In the genomic region with DNA sequence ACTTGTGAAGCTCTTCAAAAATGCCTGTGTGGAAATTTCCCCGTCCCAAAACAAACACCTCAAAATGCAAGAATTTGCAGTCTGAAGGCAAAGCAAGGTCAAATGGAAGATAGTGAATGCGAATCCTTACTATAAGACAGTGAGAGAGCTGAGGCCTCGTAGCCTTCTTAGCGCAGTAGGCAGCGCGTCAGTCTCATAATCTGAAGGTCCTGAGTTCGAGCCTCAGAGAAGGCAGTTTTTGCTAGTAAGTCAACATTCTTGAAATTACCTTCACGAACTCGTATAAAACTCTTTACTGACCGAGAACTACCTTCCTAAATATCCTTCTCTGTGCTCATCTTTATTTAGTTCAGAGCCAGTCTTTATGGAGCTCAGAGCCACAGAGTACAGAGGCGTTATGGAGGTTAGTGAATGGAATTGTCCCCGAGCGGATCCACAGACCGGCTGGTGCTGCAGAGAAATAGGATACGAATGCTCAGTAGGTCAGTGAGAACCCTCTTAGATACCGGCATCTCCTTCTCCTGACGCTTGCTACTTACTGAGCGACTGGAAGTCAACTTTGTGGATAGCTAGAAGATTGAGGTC, we compare ENCODE assay signal across 10 mouse cellular contexts. TPM values are rescaled to one million over a fixed set of nuclear protein-coding genes. Genes with fewer than 3 reads are reported as not detected.
DNase-seq lines count a peak whose midpoint lies in the region; ATAC-seq and TF ChIP-seq lines count a peak whose summit lies in the region.
"Had no signal": no experiment of that assay in that cellular context is flagged by ENCODE, and none has a peak within 500 bp of the region (broad histone marks: within the 10 kb centered on the region; RNA-seq: fewer than 3 reads in every experiment).

No protein-coding gene starts in this region.

- no peaks in the 10 kb centered on the region for H3K36me3 ChIP-seq in hindbrain, embryonic 11.5 days (ENCODE audit: control insufficient read depth, insufficient read depth, low read length)
- H3K36me3 ChIP-seq in hindbrain, embryonic 13.5 days = no peaks in the 10 kb centered on the region
- no peaks in the 10 kb centered on the region for H3K36me3 ChIP-seq in ES-Bruce4 (ENCODE audit: control insufficient read depth, insufficient read depth, low read length, poor library complexity, severe bottlenecking)
- H3K36me3 ChIP-seq in liver, adult 2 months (ENCODE audit: control insufficient read depth, insufficient read depth, low read length) = no peaks in the 10 kb centered on the region

- H3K27ac ChIP-seq in hindbrain, embryonic 11.5 days (ENCODE audit: low read depth, low read length) = no peak overlapping the region
- H3K27ac ChIP-seq in hindbrain, embryonic 13.5 days = no peak overlapping the region
- peak overlapping the region; percentile 76 for H3K27ac ChIP-seq in ES-Bruce4 (ENCODE audit: insufficient read depth, low read length)
- H3K27ac ChIP-seq in liver, adult 2 months (replicated peaks; ENCODE audit: insufficient read depth, low read depth, low read length) = no peak overlapping the region
- H3K27ac ChIP-seq: macrophage had no signal

- 8% methylated on average over 18 of the region's 18 CpGs for WGBS in hindbrain, embryonic 11.5 days
- 9% methylated on average over 18 of the region's 18 CpGs for WGBS in hindbrain, embryonic 13.5 days
- whole genome bisulfite sequencing in liver, adult 2 months = 18% methylated on average over 18 of the region's 18 CpGs
- 16% methylated on average over 18 of the region's 18 CpGs for WGBS in lung, adult 2 months

- H3K27me3 ChIP-seq in hindbrain, embryonic 11.5 days (ENCODE audit: control insufficient read depth, insufficient read depth, low read length) = peaks cover 20% of the 10 kb centered on the region
- peaks cover 47% of the 10 kb centered on the region for H3K27me3 ChIP-seq in hindbrain, embryonic 13.5 days
- no peaks in the 10 kb centered on the region for H3K27me3 ChIP-seq in ES-Bruce4 (ENCODE audit: control insufficient read depth, insufficient read depth, low read length, poor library complexity, severe bottlenecking)
- peaks cover 11% of the 10 kb centered on the region; the same call in 1 of the 2 replicates for H3K27me3 ChIP-seq in liver, adult 2 months (ENCODE audit: control insufficient read depth, insufficient read depth, low read length)

- no peaks in the 10 kb centered on the region for H3K79me2 ChIP-seq in liver, adult 2 months (ENCODE audit: control insufficient read depth, insufficient read depth, low read length)

- TF ChIP-seq CTCF in ES-Bruce4 (IDR thresholded peaks at IDR 0.05; ENCODE audit: low read depth, low read length) = no peak
- no peak for TF ChIP-seq CTCF in liver, adult 2 months (IDR thresholded peaks at IDR 0.05; ENCODE audit: low read depth, low read length)
- TF ChIP-seq CTCF in lung, adult 2 months (IDR thresholded peaks at IDR 0.05; ENCODE audit: insufficient read depth, low read length) = no peak

- H3K9ac ChIP-seq in hindbrain, embryonic 11.5 days (ENCODE audit: low read depth, low read length) = no peak overlapping the region
- no peak overlapping the region for H3K9ac ChIP-seq in hindbrain, embryonic 13.5 days
- H3K9ac ChIP-seq in ES-Bruce4 (ENCODE audit: low read depth, poor library complexity, severe bottlenecking) = peak overlapping the region; percentile 56
- H3K9ac ChIP-seq in liver, adult 2 months (ENCODE audit: low read depth, low read length) = no peak overlapping the region

- peak; percentile 56 for DNase-seq in hindbrain, embryonic 11.5 days (ENCODE audit: low spot score)
- DNase-seq in embryo, embryonic 10 days (ENCODE audit: low spot score) = peak; percentile 93
- DNase-seq in liver, adult 2 months (ENCODE audit: extremely low read depth, low read depth, low spot score) = peak; percentile 17
- DNase-seq in right cerebral cortex, postnatal 14 days = no peak
- DNase-seq in lung, adult 2 months = no peak
- DNase-seq: cerebellum, postnatal 10 days had no signal

- H3K4me2 ChIP-seq in hindbrain, embryonic 11.5 days (replicated peaks; ENCODE audit: low read depth, low read length) = no peak overlapping the region
- H3K4me2 ChIP-seq in hindbrain, embryonic 13.5 days = no peak overlapping the region

- H3K9me3 ChIP-seq in hindbrain, embryonic 11.5 days (ENCODE audit: control insufficient read depth, low read length) = no peaks in the 10 kb centered on the region
- no peaks in the 10 kb centered on the region for H3K9me3 ChIP-seq in hindbrain, embryonic 13.5 days
- H3K9me3 ChIP-seq in ES-Bruce4 (replicated peaks; ENCODE audit: control insufficient read depth, insufficient read depth, low read length, poor library complexity, severe bottlenecking) = no peaks in the 10 kb centered on the region

- no peak overlapping the region for H3K4me3 ChIP-seq in hindbrain, embryonic 11.5 days (ENCODE audit: low read depth, low read length)
- no peak overlapping the region for H3K4me3 ChIP-seq in hindbrain, embryonic 13.5 days
- peak overlapping the region; percentile 62 for H3K4me3 ChIP-seq in ES-Bruce4 (ENCODE audit: low read depth, low read length)
- no peak overlapping the region for H3K4me3 ChIP-seq in liver, adult 2 months (ENCODE audit: insufficient read depth, low read depth, low read length)
- no peak overlapping the region for H3K4me3 ChIP-seq in lung, adult 2 months (replicated peaks; ENCODE audit: extremely low read depth, low read depth, low read length)

- ATAC-seq in hindbrain, embryonic 11.5 days (ENCODE audit: low FRiP score) = no peak
- ATAC-seq in hindbrain, embryonic 13.5 days (ENCODE audit: low FRiP score) = no peak
- ATAC-seq in inflammation-experienced regulatory T-cells, adult 6 months = no peak

- 0 out of 2 replicates have a peak, but pooled peaks have one; percentile 36 for TF ChIP-seq EP300 in ES-Bruce4 (IDR thresholded peaks at IDR 0.05; ENCODE audit: insufficient read depth, low read depth, low read length)

- no peak for TF ChIP-seq POLR2A in ES-Bruce4 (IDR thresholded peaks at IDR 0.05; ENCODE audit: insufficient read depth, low read length)
- no peak for TF ChIP-seq POLR2A in liver, adult 2 months (IDR thresholded peaks at IDR 0.05; ENCODE audit: extremely low read depth, insufficient read depth, low read length)
- no peak for TF ChIP-seq POLR2A in lung, adult 2 months (IDR thresholded peaks at IDR 0.05; ENCODE audit: borderline replicate concordance, extremely low read depth, low read depth, low read length)

- no peaks in the 10 kb centered on the region; the same call in 1 of the 2 replicates for H3K4me1 ChIP-seq in hindbrain, embryonic 11.5 days (replicated peaks; ENCODE audit: control insufficient read depth, insufficient read depth, low read length)
- H3K4me1 ChIP-seq in hindbrain, embryonic 13.5 days (replicated peaks) = peaks cover 12% of the 10 kb centered on the region
- H3K4me1 ChIP-seq in ES-Bruce4 (ENCODE audit: control insufficient read depth, insufficient read depth, low read length) = no peaks in the 10 kb centered on the region
- H3K4me1 ChIP-seq in liver, adult 2 months (ENCODE audit: control insufficient read depth, insufficient read depth, low read length) = no peaks in the 10 kb centered on the region
- no peaks in the 10 kb centered on the region for H3K4me1 ChIP-seq in lung, adult 2 months (ENCODE audit: control insufficient read depth, insufficient read depth, low read length)

RNA-seq across cellular contexts. Expression of a gene that starts 51.6 kb away (rescaled TPM):
- 65.0 and 65.6 TPM in 2 replicates for polyA plus RNA-seq in hindbrain, embryonic 11.5 days (2014; fragmentation: Nextera tagmentation; extraction: Ambion mirVana)
- 54.5 and 58.1 TPM in 2 replicates for polyA plus RNA-seq in hindbrain, embryonic 13.5 days (2015; fragmentation: Nextera tagmentation; extraction: Ambion mirVana)
- 47.3 and 52.8 TPM in 2 replicates for polyA plus RNA-seq in ES-Bruce4 (2011; ENCODE audit: insufficient read depth, insufficient read length, low read depth, missing spikeins)
- 8.1 and 9.7 TPM in 2 replicates for total RNA-seq in liver, adult 2 months (2014; rRNA removed)
- polyA plus RNA-seq in liver, adult 2 months (2012; rRNA removed) = 0.60 and 1.3 TPM in 2 replicates
- polyA plus RNA-seq in inflammation-experienced regulatory T-cells, adult 6 months (2017; shearing (Covaris generic)) = 10 to 100 TPM; 28.6 to 33.1 (median 30.2) TPM
- 1.4 and 2.4 TPM in 2 replicates for polyA plus RNA-seq in lung, adult 2 months (2012; rRNA removed)

Comparison
In these comparisons a context has a peak if more than half of its experiments do, and no peak if none do; other contexts are left out.
1. DNase-seq: peak in hindbrain, embryonic 11.5 days (single experiment), embryo, embryonic 10 days (single experiment) and liver, adult 2 months (single experiment); none in right cerebral cortex, postnatal 14 days (single experiment) and lung, adult 2 months (single experiment).